Mouse (Mus musculus): ENCODE results near the gene Ror2.

The Ror2 gene

GRCm38 (mm10) chr13:53233826-53234786 is 51.8 kb downstream of the Ror2 start:
- no peak for DNase-seq (ENCODE audit: low read depth)

- no peak for DNase-seq (ENCODE audit: low read depth)
These were observed 52.5 kb downstream of the Ror2 start for GRCm38 (mm10) chr13:53233381-53233780.

- no peak for DNase-seq (ENCODE audit: low read depth)
These were observed 53.5 kb downstream of the Ror2 start for GRCm38 (mm10) chr13:53232419-53232818.

GRCm38 (mm10) chr13:53230446-53231161 is 55.3 kb downstream of the Ror2 start:
- DNase-seq (ENCODE audit: low read depth): no peak

GRCm38 (mm10) chr13:53227019-53227418 is 58.9 kb downstream of the Ror2 start:
- no peak for DNase-seq (ENCODE audit: low read depth)

GRCm38 (mm10) chr13:53226461-53226860 is 59.5 kb downstream of the Ror2 start:
- no peak for DNase-seq (ENCODE audit: low read depth)

- DNase-seq (ENCODE audit: low read depth): no peak
These were observed 60.0 kb downstream of the Ror2 start for GRCm38 (mm10) chr13:53225925-53226324.

GRCm38 (mm10) chr13:53221176-53221575 is 64.7 kb downstream of the Ror2 start:
- DNase-seq (ENCODE audit: low read depth): no peak

GRCm38 (mm10) chr13:53219889-53220288 is 66.0 kb downstream of the Ror2 start:
- DNase-seq (ENCODE audit: low read depth): no peak

- DNase-seq (ENCODE audit: low read depth): no peak
These were observed 66.5 kb downstream of the Ror2 start for GRCm38 (mm10) chr13:53219391-53219790.

- no peak for DNase-seq (ENCODE audit: low read depth)
These were observed 68.4 kb downstream of the Ror2 start for GRCm38 (mm10) chr13:53217396-53217975.

- no peak for DNase-seq (ENCODE audit: low read depth)
These were observed 73.8 kb downstream of the Ror2 start for GRCm38 (mm10) chr13:53211971-53212733.

GRCm38 (mm10) chr13:53208556-53208955 is 77.4 kb downstream of the Ror2 start:
- DNase-seq (ENCODE audit: low read depth): no peak

GRCm38 (mm10) chr13:53205128-53205911 is 80.6 kb downstream of the Ror2 start:
- no peak for DNase-seq (ENCODE audit: low read depth)

- no peak for DNase-seq (ENCODE audit: low read depth)
These were observed 83.5 kb downstream of the Ror2 start for GRCm38 (mm10) chr13:53202439-53202830.

- no peak for DNase-seq (ENCODE audit: low read depth)
These were observed 84.1 kb downstream of the Ror2 start for GRCm38 (mm10) chr13:53201628-53202438.

GRCm38 (mm10) chr13:53200121-53200520 is 85.8 kb downstream of the Ror2 start:
- no peak for DNase-seq (ENCODE audit: low read depth)

- no peak for DNase-seq (ENCODE audit: low read depth)
These were observed 86.7 kb downstream of the Ror2 start for GRCm38 (mm10) chr13:53199262-53199661.

GRCm38 (mm10) chr13:53196690-53197089 is 89.2 kb downstream of the Ror2 start:
- DNase-seq (ENCODE audit: low read depth): no peak

- no peak for DNase-seq (ENCODE audit: low read depth)
These were observed 89.8 kb downstream of the Ror2 start for GRCm38 (mm10) chr13:53195951-53196677.

All from c-Kit-positive CD71-positive TER-119-negative erythroid progenitor cells, embryonic 14.5 days (primary cell).